8 mouse cellular contexts compared by ENCODE assay signal in the genomic region with DNA sequence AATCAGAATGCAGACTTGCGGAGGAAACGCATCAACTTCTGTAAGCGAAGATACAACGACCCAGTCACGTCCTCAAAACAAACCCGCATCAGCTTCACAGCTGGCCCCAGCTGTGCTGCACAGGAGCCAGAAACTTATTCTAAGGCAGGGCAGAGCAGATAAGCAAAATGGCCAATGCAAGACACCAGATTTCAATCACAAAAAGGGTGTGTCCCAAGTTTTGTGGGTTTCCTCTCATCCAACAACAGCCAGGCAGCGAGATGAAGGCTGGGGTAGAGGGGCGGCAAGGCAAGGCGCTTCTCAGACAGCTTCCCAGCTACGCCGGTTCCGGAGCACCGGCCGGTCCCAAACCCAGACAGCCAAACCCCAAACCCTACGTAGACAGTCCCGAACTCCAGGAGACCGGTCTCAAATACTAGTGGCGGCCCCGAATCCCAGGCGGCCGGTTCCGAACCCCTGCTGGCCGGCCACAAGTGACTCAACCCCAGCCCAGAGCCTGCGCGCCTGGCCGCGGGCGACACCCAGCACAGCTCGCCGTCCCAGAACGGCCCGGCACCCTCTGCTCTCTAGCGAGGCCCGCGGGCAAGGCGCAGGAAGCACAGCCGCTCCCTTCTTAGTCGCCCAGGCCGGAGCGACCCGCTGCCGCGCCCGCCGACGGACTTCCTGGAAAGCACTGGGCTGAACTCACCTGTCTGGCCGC. TPM values are rescaled to one million over a fixed set of nuclear protein-coding genes. Genes with fewer than 3 reads are reported as not detected.
DNase-seq lines count a peak whose midpoint lies in the region; ATAC-seq and TF ChIP-seq lines count a peak whose summit lies in the region.

No protein-coding gene starts in this region.

- H3K9ac ChIP-seq in heart, adult 2 months (ENCODE audit: low read depth, low read length), result peak overlapping the region; percentile 90
- H3K9ac ChIP-seq in lung, embryonic 15.5 days, result peak overlapping the region; percentile 73

- no peak for TF ChIP-seq EP300 in heart, adult 2 months (IDR thresholded peaks at IDR 0.05; ENCODE audit: insufficient read depth, low read depth, low read length)

- no peaks in the 10 kb centered on the region for H3K9me3 ChIP-seq in lung, embryonic 15.5 days

- peak; percentile 26 for DNase-seq in gastrocnemius, postnatal 14 days
- no peak for DNase-seq in gastrocnemius, postnatal 36 days
- peak; percentile 63 for DNase-seq in c-Kit-negative CD71-positive TER-119-positive erythroid progenitor cells, embryonic 14.5 days (ENCODE audit: low read depth, low spot score)
- DNase-seq in heart, adult 2 months, result peak; percentile 75 to 78
- DNase-seq in kidney, adult 2 months, result peak; percentile 56
- DNase-seq in spleen, adult 12 weeks (ENCODE audit: low spot score), result no peak

- peaks cover 18% of the 10 kb centered on the region for H3K36me3 ChIP-seq in heart, adult 2 months (ENCODE audit: control insufficient read depth, insufficient read depth, low read length)
- H3K36me3 ChIP-seq in kidney, adult 2 months (ENCODE audit: control insufficient read depth, insufficient read depth, low read length), result no peaks in the 10 kb centered on the region
- H3K36me3 ChIP-seq in lung, embryonic 15.5 days, result no peaks in the 10 kb centered on the region

- no peak for TF ChIP-seq POLR2A in heart, adult 2 months (IDR thresholded peaks at IDR 0.05; ENCODE audit: insufficient read depth, low read depth, low read length)
- no peak for TF ChIP-seq POLR2A in kidney, adult 2 months (IDR thresholded peaks at IDR 0.05; ENCODE audit: low read depth, low read length)
- TF ChIP-seq POLR2A in olfactory bulb, adult 2 months (IDR thresholded peaks at IDR 0.05; ENCODE audit: insufficient read depth, low read depth, low read length), result no peak

- H3K79me2 ChIP-seq in heart, adult 2 months (replicated peaks; ENCODE audit: control insufficient read depth, insufficient read depth, low read length), result peaks cover 5% of the 10 kb centered on the region

- TF ChIP-seq CTCF in heart, adult 2 months (IDR thresholded peaks at IDR 0.05), result peak; percentile 21
- no peak for TF ChIP-seq CTCF in kidney, adult 2 months (conservative IDR thresholded peaks at IDR 0.05; ENCODE audit: insufficient read depth, insufficient read length, low read depth, low read length)
- no peak for TF ChIP-seq CTCF in olfactory bulb, adult 2 months (IDR thresholded peaks at IDR 0.05; ENCODE audit: insufficient read depth, low read depth, low read length)

- under 1% methylated on average over 47 of the region's 47 CpGs for WGBS in heart, adult 2 months
- 1% methylated on average over 47 of the region's 47 CpGs for WGBS in kidney, adult 2 months
- WGBS in lung, embryonic 15.5 days, result under 1% methylated on average over 47 of the region's 47 CpGs
- WGBS in olfactory bulb, adult 2 months, result under 1% methylated on average over 47 of the region's 47 CpGs

- H3K4me3 ChIP-seq in heart, adult 2 months, result peak overlapping the region; percentile 76
- peak overlapping the region; percentile 86 for H3K4me3 ChIP-seq in kidney, adult 2 months (ENCODE audit: insufficient read depth, low read depth, low read length)
- peak overlapping the region; percentile 73 for H3K4me3 ChIP-seq in lung, embryonic 15.5 days
- H3K4me3 ChIP-seq in olfactory bulb, adult 2 months (ENCODE audit: insufficient read depth, low read depth, low read length), result peak overlapping the region; percentile 87

- no peaks in the 10 kb centered on the region for H3K27me3 ChIP-seq in heart, adult 2 months (ENCODE audit: control insufficient read depth, insufficient read depth, low read length)
- no peaks in the 10 kb centered on the region for H3K27me3 ChIP-seq in kidney, adult 2 months (replicated peaks; ENCODE audit: control insufficient read depth, insufficient read depth, low read length)
- no peaks in the 10 kb centered on the region for H3K27me3 ChIP-seq in lung, embryonic 15.5 days

- peak overlapping the region; percentile 58 for H3K4me2 ChIP-seq in lung, embryonic 15.5 days

- H3K4me1 ChIP-seq in heart, adult 2 months (ENCODE audit: control insufficient read depth, insufficient read depth, low read length), result peaks cover 15% of the 10 kb centered on the region
- peaks cover 7% of the 10 kb centered on the region for H3K4me1 ChIP-seq in kidney, adult 2 months (ENCODE audit: control insufficient read depth, insufficient read depth, low read length)
- H3K4me1 ChIP-seq in lung, embryonic 15.5 days, result peaks cover 35% of the 10 kb centered on the region
- peaks cover 2% of the 10 kb centered on the region; the same call in 1 of the 2 replicates for H3K4me1 ChIP-seq in olfactory bulb, adult 2 months (ENCODE audit: control insufficient read depth, insufficient read depth, low read length)

- intact Hi-C loops in gastrocnemius, postnatal 14 days (cut with DNase I; ENCODE audit: low total_unique reads), result no loop called here
- intact Hi-C loops in gastrocnemius, postnatal 36 days (cut with DNase I), result loop anchor here (5.0 kb wide), 1 partner anchor 37 kb away; no protein-coding TSS in a partner anchor
- intact Hi-C loops in heart, adult 2 months (cut with DNase I), result loop anchor here (1.0 kb wide), 1 partner anchor 36 kb away; no protein-coding TSS in a partner anchor

- H3K27ac ChIP-seq in heart, adult 2 months, result peak overlapping the region; percentile 99
- peak overlapping the region; percentile 69 for H3K27ac ChIP-seq in kidney, adult 2 months (ENCODE audit: insufficient read depth, low read depth, low read length)
- H3K27ac ChIP-seq in lung, embryonic 15.5 days, result peak overlapping the region; percentile 92
- H3K27ac ChIP-seq in olfactory bulb, adult 2 months (ENCODE audit: insufficient read depth, low read depth, low read length), result peak overlapping the region; percentile 4; the same call in 1 of the 2 replicates

- ATAC-seq in lung, embryonic 15.5 days (ENCODE audit: borderline replicate concordance, extremely low read depth, low FRiP score, low TSS enrichment), result peak; percentile 88

RNA-seq across cellular contexts. Expression of gene Tmod3, which starts 0.5 kb away (rescaled TPM):
- 10 to 100 TPM; 30.9 to 35.2 TPM for total RNA-seq in gastrocnemius, postnatal 14 days (2021)
- 10 to 100 TPM; 16.2 to 22.0 TPM for total RNA-seq in gastrocnemius, postnatal 36 days (2021)
- 10 to 100 TPM; 50.1 to 63.6 TPM for total RNA-seq in heart, adult 2 months (2021)
- polyA plus RNA-seq in heart, adult 2 months (2012; rRNA removed), result 19.6 and 37.8 TPM in 2 replicates
- 16.7 and 20.1 TPM in 2 replicates for polyA plus RNA-seq in kidney, adult 2 months (2012; rRNA removed)
- polyA plus RNA-seq in lung, embryonic 15.5 days (2015; fragmentation: Nextera tagmentation; extraction: Ambion mirVana), result 155 and 160 TPM in 2 replicates
- not detected in 2 replicates for polyA plus RNA-seq in olfactory bulb, adult 2 months (2012; ENCODE audit: insufficient read depth, insufficient read length, low replicate concordance, missing spikeins)

RNA-seq across cellular contexts. Expression of gene Tmod2, which starts 52.2 kb away (rescaled TPM):
- total RNA-seq in gastrocnemius, postnatal 14 days (2021), result 1 to 10 TPM; 7.2 to 8.9 TPM
- total RNA-seq in gastrocnemius, postnatal 36 days (2021), result 1 to 10 TPM; 5.0 to 5.4 TPM
- total RNA-seq in heart, adult 2 months (2021), result 1 to 10 TPM; 3.8 to 4.7 TPM
- 1.0 and 2.6 TPM in 2 replicates for polyA plus RNA-seq in heart, adult 2 months (2012; rRNA removed)
- polyA plus RNA-seq in kidney, adult 2 months (2012; rRNA removed), result 0.27 and 0.38 TPM in 2 replicates
- 9.4 and 10.1 TPM in 2 replicates for polyA plus RNA-seq in lung, embryonic 15.5 days (2015; fragmentation: Nextera tagmentation; extraction: Ambion mirVana)
- polyA plus RNA-seq in olfactory bulb, adult 2 months (2012; ENCODE audit: insufficient read depth, insufficient read length, low replicate concordance, missing spikeins), result 107 and 444 TPM in 2 replicates

Comparison
In these comparisons a context has a peak if more than half of its experiments do, and no peak if none do; other contexts are left out.
1. DNase-seq: peak in gastrocnemius, postnatal 14 days (single experiment), c-Kit-negative CD71-positive TER-119-positive erythroid progenitor cells, embryonic 14.5 days (single experiment), heart, adult 2 months (2 of 2) and kidney, adult 2 months (single experiment); none in gastrocnemius, postnatal 36 days (0 of 2) and spleen, adult 12 weeks (single experiment).
2. H3K27ac ChIP-seq: peak in every context shown above with its lines; median percentile 99 in heart, adult 2 months; 92 in lung, embryonic 15.5 days; 69 in kidney, adult 2 months; 4 in olfactory bulb, adult 2 months.
3. Peak in every context shown above with its lines, with median percentiles within 50 percentile points of each other: H3K4me3 ChIP-seq.